Mouse (Mus musculus): ENCODE results near the gene Sem1. TPM values are rescaled to one million over a fixed set of nuclear protein-coding genes. Genes with fewer than 3 reads are reported as not detected.

The Sem1 gene
- 187 and 245 TPM in 2 replicates for polyA plus RNA-seq (2015; fragmentation: Nextera tagmentation; extraction: Ambion mirVana)

DNA sequence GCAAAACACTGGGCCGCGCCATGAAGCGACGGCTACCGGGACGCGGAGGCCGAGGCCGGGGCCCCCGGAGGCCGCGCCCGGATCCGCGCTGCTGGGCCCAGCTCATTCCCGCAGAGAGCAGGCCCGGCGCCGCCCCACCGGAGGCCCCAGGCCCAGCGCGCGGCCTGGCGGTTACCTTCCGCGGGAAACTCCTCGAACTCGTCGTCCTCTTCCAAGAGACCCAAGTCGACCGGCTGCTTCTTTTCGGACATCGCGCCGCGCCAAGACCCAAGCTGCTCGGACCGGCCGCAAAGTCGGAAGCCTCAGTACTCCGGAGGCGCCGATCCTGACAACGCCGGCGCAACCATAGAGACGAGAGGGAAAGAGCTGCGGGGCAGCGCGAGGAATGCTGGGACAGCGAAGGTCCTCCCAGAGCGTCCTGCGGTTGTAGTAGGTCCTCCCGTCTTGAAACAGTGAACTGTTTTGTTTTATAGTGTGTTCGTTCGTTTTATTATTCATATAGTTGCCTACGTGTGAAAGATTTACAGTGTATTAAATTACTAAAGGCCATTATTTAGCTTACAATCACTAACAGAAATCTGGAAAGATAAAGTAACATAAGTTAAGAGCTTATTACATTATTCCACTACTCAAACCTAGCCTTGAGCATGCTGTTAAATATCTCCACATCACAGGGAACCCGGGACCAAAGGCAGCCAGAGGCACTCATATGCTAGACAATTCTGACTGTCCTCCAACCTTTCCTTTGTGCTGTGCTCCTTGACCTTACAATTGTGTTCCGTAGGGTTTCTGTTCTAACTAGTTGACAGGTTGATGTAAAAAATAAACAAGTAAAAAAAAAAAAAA is at the start of gene Sem1:
Sem1 (minus strand) TSS at position 360 of the 846 bp plus-strand sequence.
- 1% methylated on average over 59 of the region's 59 CpGs for WGBS
- Histone ChIP-seq H3K27ac (peak within 1 kb of the TSS; percentile 94), H3K36me3 (no peaks in the 10 kb centered on the region; the same call in 1 of the 2 replicates), H3K9me3 (replicated peaks) (no peaks in the 10 kb centered on the region), H3K27me3 (no peaks in the 10 kb centered on the region), H3K9ac (peak within 1 kb of the TSS; percentile 100), H3K4me2 (peak within 1 kb of the TSS; percentile 69), H3K4me1 (replicated peaks) (peaks cover 17% of the 10 kb centered on the region), H3K4me3 (peak within 1 kb of the TSS; percentile 98)
- ATAC-seq (replicated peaks; ENCODE audit: insufficient number of reproducible peaks, insufficient read depth, low FRiP score, low read depth): peak; percentile 95

DNA sequence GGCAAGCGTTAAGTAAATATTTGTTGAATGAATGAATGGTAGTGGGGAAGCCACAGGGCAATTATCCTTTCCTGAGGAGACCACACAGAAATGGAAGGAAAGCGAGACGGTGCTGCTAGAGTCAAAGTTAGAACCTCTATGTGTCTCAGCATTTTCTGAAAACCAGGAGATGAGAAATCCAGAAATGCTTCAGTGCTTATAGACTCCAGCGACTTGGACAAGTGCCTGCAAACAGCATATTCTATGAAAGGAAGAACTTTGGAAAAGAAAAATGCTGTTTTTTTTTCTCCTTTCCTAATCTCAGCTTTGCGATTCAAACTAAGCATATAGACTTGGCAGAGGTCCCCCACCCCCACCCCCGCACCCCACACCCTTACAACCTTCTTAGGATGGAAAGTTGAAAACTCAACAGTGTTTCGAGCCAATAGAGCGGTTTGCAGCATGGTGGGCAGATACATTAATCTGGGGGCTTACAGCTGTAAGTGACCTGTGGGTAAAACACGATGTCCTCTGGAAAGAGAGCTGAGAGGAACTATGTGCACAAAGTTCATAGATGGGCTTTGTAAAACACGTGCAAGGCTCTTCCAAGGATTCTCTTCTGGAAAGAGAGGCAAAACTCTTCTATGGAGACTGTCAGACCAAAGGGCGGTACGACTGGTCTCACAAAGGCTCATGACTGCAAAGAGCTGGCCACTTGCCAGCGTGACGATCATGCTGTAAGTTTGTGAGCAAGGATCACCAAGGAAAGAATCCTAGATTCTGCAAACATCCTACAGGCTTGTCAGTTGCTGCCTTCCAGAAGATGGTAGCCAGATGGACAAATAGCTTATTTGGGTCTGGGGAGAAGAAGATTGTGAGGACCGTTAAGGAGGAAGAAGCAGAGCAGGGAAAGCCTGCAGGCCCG is 44.6 kb upstream of the Sem1 start:
- Histone ChIP-seq H3K27me3 (no peaks in the 10 kb centered on the region), H3K4me1 (replicated peaks) (peaks cover 7% of the 10 kb centered on the region), H3K36me3 (no peaks in the 10 kb centered on the region), H3K4me3 (peak overlapping the region; percentile 24), H3K4me2 (peak overlapping the region; percentile 52), H3K27ac (no peak overlapping the region), H3K9me3 (replicated peaks) (no peaks in the 10 kb centered on the region), H3K9ac (0 out of 2 replicates have a peak overlapping the region, but pooled peaks have one; percentile 25)
- 47% methylated on average over 16 of the region's 16 CpGs for WGBS
- ATAC-seq (replicated peaks; ENCODE audit: insufficient number of reproducible peaks, insufficient read depth, low FRiP score, low read depth): no peak

DNA sequence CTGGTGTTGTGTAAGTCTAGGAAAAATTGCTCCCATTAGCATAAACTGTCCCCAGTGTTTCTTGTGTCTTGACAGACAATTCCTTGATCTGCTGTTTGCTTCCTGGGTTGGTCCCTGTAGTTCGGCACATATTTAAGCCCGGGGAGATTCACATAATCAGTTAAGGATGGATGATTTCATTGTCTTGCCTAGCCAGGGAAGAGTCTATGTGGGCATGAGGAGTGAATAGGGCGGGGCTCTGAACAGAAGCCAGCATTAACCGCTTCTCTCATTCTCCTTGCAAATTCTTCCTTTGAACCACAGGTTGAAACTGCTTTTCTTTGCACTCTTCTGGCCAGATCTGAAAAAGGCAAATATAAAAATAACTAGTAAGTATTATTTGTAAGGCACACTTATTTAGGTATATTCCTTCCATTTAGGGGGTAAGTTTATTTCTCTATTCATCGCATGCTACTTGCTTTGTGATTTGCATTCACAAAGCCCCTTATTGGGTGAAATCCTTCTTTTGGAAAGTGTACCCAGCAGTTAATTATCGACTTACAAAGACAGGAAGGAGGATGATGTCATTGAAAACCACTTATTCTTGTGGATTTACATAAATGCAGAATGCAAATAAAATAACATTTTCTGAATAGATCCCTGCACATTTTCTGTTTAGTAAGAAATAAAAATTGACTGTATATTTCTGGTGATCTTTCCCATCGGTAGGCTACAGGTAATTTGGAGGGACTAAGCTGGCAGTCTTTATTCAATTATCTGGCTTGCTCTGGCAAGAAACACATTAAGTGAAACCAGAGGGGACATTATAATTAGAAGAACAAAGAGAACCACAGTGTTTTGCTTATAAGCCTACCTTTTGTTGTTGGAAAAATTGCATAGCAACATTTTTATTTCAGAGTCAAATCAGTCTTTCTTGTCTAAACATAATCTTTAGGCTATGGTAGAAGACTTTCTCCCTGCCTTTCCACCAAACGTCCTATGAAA is 25.4 kb upstream of the Sem1 start:
- Histone ChIP-seq H3K9ac (no peak overlapping the region), H3K4me3 (no peak overlapping the region), H3K27ac (no peak overlapping the region), H3K4me1 (replicated peaks) (no peaks in the 10 kb centered on the region), H3K27me3 (no peaks in the 10 kb centered on the region), H3K36me3 (no peaks in the 10 kb centered on the region), H3K9me3 (replicated peaks) (no peaks in the 10 kb centered on the region), H3K4me2 (no peak overlapping the region)
- ATAC-seq (replicated peaks; ENCODE audit: insufficient number of reproducible peaks, insufficient read depth, low FRiP score, low read depth): no peak
- 70% methylated on average over 8 of the region's 8 CpGs for WGBS

DNA sequence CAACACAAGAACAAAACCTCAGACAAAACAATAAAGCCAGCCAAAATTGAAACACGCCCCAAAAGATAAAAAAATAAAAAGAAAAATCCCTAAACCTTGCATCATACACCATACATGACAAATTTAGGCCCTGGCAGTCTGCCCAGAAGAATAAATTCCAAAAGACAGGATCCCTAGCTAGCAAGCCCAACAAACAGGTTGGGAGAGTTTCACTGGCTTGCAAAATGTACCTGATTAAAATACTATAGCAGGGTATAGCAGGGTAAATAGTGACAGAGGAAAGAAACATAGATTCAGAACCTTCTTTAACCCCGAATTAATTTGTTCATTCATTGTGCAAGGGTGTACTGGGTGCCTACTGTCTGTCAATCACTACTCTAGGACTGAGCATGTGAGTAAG is 7.8 kb upstream of the Sem1 start:
- WGBS: 62% methylated on average over 2 of the region's 2 CpGs
- Histone ChIP-seq H3K4me1 (replicated peaks) (no peaks in the 10 kb centered on the region), H3K9me3 (replicated peaks) (no peaks in the 10 kb centered on the region), H3K4me2 (no peak overlapping the region), H3K4me3 (no peak overlapping the region), H3K27ac (no peak overlapping the region), H3K36me3 (no peaks in the 10 kb centered on the region), H3K9ac (no peak overlapping the region), H3K27me3 (no peaks in the 10 kb centered on the region)
- ATAC-seq (replicated peaks; ENCODE audit: insufficient number of reproducible peaks, insufficient read depth, low FRiP score, low read depth): no peak

DNA sequence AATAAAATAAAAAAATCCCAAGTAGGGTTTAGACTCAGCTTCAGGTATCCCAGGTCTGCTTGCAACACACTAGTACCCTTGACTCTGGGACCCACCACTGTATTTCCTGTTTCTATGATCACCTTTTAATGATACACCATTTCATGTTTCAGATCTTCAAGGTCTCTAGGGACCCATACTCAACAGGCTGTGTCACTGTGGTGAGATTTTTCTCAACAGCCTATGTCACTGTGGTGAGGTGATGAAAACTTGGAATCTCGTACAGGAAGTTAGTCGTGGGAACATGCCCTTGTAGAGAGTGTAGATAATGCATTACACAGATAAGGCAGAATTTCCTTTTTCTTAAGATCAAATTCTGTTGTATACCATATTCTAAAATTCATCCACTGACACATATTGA is 3.4 kb upstream of the Sem1 start:
- Histone ChIP-seq H3K4me3 (no peak overlapping the region), H3K9ac (no peak overlapping the region), H3K4me2 (no peak overlapping the region), H3K27me3 (no peaks in the 10 kb centered on the region), H3K4me1 (replicated peaks) (peaks cover 4% of the 10 kb centered on the region), H3K9me3 (replicated peaks) (no peaks in the 10 kb centered on the region), H3K27ac (no peak overlapping the region), H3K36me3 (no peaks in the 10 kb centered on the region)
- WGBS: 35% methylated on average over 2 of the region's 2 CpGs
- no peak for ATAC-seq (replicated peaks; ENCODE audit: insufficient number of reproducible peaks, insufficient read depth, low FRiP score, low read depth)

GRCm38 (mm10) chr6:6577741-6578284 is 650 bp downstream of the Sem1 start:
- H3K4me3 ChIP-seq: peak overlapping the region; percentile 98
- 3% methylated on average over 17 of the region's 17 CpGs for WGBS
- H3K36me3 ChIP-seq: no peaks in the 10 kb centered on the region; the same call in 1 of the 2 replicates
- peaks cover 17% of the 10 kb centered on the region for H3K4me1 ChIP-seq (replicated peaks)
- H3K9ac ChIP-seq: peak overlapping the region; percentile 100
- H3K9me3 ChIP-seq (replicated peaks): no peaks in the 10 kb centered on the region
- ATAC-seq (replicated peaks; ENCODE audit: insufficient number of reproducible peaks, insufficient read depth, low FRiP score, low read depth): peak; percentile 38
- H3K27me3 ChIP-seq: no peaks in the 10 kb centered on the region
- peak overlapping the region; percentile 94 for H3K27ac ChIP-seq
- peak overlapping the region; percentile 69 for H3K4me2 ChIP-seq

DNA sequence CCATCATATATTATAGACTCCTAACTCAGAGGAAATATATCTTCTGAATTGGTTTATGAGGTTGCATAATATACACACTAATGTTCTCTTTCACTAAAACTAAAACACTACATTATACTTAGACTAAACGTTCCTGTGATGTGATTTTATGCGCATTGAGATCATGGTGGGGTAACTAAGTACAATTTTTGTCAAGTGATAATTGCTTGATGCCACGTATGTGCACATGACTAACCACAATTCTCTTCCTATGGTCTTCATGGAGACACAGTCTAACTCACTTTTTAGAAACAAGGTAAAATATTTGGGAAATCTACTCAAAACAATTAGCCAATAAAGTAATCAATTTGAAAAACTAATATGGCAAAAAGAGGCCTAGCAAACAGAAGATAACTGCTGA is 1.2 kb downstream of the Sem1 start:
- Histone ChIP-seq H3K4me3 (peak overlapping the region; percentile 98), H3K4me2 (peak overlapping the region; percentile 69), H3K4me1 (replicated peaks) (peaks cover 20% of the 10 kb centered on the region), H3K27me3 (no peaks in the 10 kb centered on the region), H3K36me3 (no peaks in the 10 kb centered on the region; the same call in 1 of the 2 replicates), H3K9ac (peak overlapping the region; percentile 100), H3K9me3 (replicated peaks) (no peaks in the 10 kb centered on the region), H3K27ac (no peak overlapping the region)
- ATAC-seq (replicated peaks; ENCODE audit: insufficient number of reproducible peaks, insufficient read depth, low FRiP score, low read depth): no peak
- 60% methylated on average over 3 of the region's 3 CpGs for WGBS

DNA sequence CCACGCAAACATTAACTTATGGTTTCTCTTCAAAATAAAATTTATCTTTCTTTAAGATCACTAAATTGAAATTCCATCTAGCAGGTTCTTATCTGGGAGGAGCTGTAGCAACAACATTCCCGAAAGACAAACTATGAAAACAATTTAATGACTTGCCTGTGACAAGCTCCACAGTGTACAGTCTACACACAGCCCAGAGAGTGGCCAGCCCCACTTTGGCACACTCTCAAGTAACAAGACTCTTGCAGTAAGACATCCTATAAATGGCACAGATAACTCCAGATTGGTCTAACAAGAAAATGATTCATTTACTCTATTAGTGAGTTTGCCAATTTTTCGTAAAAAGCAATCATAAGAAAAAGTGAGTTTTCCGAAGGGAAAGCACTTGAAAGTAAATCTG is 2.7 kb downstream of the Sem1 start:
- Histone ChIP-seq H3K27me3 (no peaks in the 10 kb centered on the region), H3K9me3 (replicated peaks) (no peaks in the 10 kb centered on the region), H3K4me2 (peak overlapping the region; percentile 18; the same call in 1 of the 2 replicates), H3K36me3 (no peaks in the 10 kb centered on the region; the same call in 1 of the 2 replicates), H3K4me3 (no peak overlapping the region), H3K4me1 (replicated peaks) (peaks cover 23% of the 10 kb centered on the region), H3K27ac (no peak overlapping the region), H3K9ac (no peak overlapping the region)
- WGBS: 67% methylated on average over 4 of the region's 4 CpGs
- no peak for ATAC-seq (replicated peaks; ENCODE audit: insufficient number of reproducible peaks, insufficient read depth, low FRiP score, low read depth)

GRCm38 (mm10) chr6:6568436-6568835 is 10.0 kb downstream of the Sem1 start:
- H3K9ac ChIP-seq: no peak overlapping the region
- no peak for ATAC-seq (replicated peaks; ENCODE audit: insufficient number of reproducible peaks, insufficient read depth, low FRiP score, low read depth)
- 70% methylated on average over 3 of the region's 3 CpGs for WGBS
- H3K36me3 ChIP-seq: no peaks in the 10 kb centered on the region
- H3K27ac ChIP-seq: no peak overlapping the region
- no peaks in the 10 kb centered on the region for H3K27me3 ChIP-seq
- H3K9me3 ChIP-seq (replicated peaks): no peaks in the 10 kb centered on the region
- H3K4me3 ChIP-seq: no peak overlapping the region
- H3K4me1 ChIP-seq (replicated peaks): peaks cover 16% of the 10 kb centered on the region
- H3K4me2 ChIP-seq: no peak overlapping the region

DNA sequence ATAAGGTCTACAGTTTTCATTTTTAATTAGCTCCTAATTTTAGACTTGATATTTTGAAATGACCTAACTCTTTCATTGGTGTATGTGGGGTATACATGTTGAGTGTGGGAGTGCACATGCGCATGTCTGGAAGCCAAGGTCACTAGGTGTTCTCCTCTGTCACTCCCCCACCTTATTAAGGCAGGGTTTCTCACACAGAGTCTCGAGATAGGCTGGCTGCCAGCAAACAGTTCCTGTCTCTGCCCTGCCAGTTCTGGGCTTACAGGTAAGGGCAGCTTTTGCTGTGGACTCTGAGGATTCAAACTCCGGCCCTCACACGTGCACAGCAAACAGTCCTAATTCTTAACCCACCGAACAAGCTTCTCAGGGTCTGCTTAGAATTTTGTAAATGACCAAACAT is 14.8 kb downstream of the Sem1 start:
- no peak overlapping the region for H3K9ac ChIP-seq
- peak overlapping the region; percentile 48 for H3K27ac ChIP-seq
- H3K4me2 ChIP-seq: no peak overlapping the region
- H3K27me3 ChIP-seq: no peaks in the 10 kb centered on the region
- H3K4me3 ChIP-seq: no peak overlapping the region
- H3K9me3 ChIP-seq (replicated peaks): no peaks in the 10 kb centered on the region
- 49% methylated on average over 5 of the region's 5 CpGs for WGBS
- H3K36me3 ChIP-seq: no peaks in the 10 kb centered on the region
- H3K4me1 ChIP-seq (replicated peaks): peaks cover 27% of the 10 kb centered on the region
- peak; percentile 64; the same call in 1 of the 2 replicates for ATAC-seq (replicated peaks; ENCODE audit: insufficient number of reproducible peaks, insufficient read depth, low FRiP score, low read depth)

Data from heart, embryonic 15.5 days (tissue).